Mouse (Mus musculus) heart, postnatal 36 days (tissue): ENCODE measurements around the gene Gata2. TPM values are rescaled to one million over a fixed set of nuclear protein-coding genes. Genes with fewer than 3 reads are reported as not detected.
"Not testable (repeated sequence)": the region's sequence is repeated elsewhere in the genome, so short reads cannot be mapped to it uniquely, and the experiment has no call there.

Source experiments
- DNase-seq, 2 experiments: peaks; one replicate each; pipeline ENCODE4 v3.0.0; 2021 to 2022
- intact Hi-C: fragments of 180-260 bp; cut with DNase I; formaldehyde crosslinking; loops from one replicate; pipeline ENCODE4 v1.15.1; 2025
- total RNA-seq, 2 experiments: library from RNA; stranded (reverse); gene quantifications; 2 replicates each; pipeline ENCODE4 v1.2.3; 2021

Gene Gata2
- 10 to 100 TPM; 17.3 to 20.1 TPM for total RNA-seq

DNA sequence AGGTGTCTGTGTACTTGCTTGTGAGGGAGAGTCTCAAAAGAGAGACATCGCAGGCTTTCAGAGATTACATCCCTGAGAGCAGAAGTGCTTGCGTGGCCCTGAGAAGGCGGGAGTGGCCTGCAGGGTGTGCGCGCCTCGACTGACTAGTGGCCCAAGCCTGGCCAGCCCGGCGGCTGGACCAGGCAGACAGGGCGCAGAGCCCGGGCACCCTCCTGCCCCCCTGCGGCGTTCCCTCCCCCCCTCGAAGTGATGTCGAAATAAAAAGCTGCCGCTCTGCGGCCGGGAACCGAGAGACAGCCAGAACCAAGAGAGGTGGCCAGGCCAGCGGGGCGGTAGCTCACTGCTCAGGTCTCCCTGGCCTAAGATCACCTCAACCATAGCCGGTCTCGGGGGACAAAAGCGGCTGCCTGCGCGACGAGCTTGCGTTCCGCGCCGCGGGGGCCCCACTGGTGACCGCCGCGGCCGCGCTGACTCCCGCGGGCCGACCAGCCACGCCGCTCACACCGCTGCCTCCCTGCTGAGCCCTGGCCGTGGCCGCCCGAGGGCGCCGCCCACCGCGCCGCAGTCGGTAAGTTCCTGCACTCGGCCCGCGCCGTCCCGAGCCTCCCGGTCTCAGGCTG, at the start of gene Gata2:
TSS of gene Gata2 (plus strand) at position 459 of the 620 bp plus-strand sequence.
- DNase-seq: peak in 1 of 2 experiments; percentile 59
- intact Hi-C loops: loop anchor here (5.0 kb wide), 3 partner anchors 56 to 294 kb away; no protein-coding TSS in a partner anchor

DNA sequence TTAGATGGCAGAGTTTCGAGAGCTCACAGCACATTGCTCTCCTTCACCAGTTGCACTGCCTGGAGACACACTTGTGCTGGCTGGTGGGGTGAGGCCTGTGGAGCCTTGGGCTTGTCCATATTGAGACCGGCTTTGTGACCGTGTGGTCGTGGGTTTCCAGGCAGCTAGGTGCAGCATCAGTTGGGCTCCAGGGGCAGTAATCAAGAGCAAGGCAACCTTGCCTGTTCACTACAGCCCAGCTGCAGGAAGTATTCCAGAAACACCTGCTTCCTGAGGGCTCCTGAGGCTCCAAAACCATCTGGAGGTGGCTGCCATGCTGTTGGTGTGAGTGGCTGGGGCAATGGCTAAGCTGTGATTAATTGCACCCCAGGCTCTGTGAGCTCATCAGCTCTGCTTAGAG, 47.9 kb upstream of the Gata2 start:
- no peak for DNase-seq
- intact Hi-C loops: loop anchor here (5.0 kb wide), 1 partner anchor 52 kb away; no protein-coding TSS in a partner anchor

DNA sequence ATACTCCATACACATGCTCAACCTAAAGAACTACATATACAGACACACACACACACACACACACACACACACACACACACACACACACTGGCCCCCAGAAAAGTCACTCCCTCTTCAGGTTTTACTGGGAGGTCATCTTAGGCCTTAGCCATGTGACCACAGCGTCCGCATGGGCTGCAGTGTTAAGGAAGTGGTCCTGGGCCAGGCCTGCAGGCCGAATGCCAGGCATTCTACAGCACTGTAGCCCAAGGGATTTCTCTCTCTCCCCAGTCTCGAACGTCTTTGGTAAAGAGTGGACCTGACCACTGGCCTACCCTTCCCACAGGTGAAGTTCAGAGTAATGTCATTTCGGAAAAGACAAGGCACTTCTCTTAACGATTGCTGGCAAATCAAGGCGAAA, 47.1 kb upstream of the Gata2 start:
- intact Hi-C loops: loop anchor here (5.0 kb wide), 1 partner anchor 51 kb away; no protein-coding TSS in a partner anchor
- no peak for DNase-seq

DNA sequence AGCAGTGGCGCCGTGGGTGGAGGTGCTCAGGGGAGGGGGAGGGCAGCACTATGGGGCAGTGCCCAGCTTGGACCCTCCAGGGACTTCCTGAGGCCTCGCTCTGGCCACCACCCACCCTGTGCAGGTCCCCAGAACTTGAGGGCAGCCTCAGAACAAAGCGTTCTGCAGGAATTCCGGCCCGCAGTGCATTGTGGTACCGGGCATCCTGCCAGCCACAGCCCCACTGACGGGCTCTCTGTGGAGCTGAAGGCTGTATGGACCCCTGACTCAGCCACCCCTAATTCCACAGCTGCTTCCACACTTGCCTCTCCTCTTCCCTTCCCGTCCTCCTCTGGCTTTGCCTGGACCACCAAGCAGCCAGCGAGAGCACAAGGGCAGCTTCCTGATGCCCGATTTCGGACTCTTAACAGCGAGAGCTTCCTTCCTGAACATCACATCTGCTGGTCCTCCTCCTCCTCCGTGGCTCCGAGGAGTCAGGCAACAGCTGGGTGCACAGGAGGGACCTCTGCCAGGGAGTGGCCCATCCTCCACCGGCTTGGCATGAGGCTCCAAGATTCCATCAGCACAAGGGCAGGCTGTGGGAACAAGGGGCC, 46.2 kb upstream of the Gata2 start:
- peak; percentile 69 to 72 for DNase-seq
- intact Hi-C loops: loop anchor here (5.0 kb wide), 1 partner anchor 50 kb away; no protein-coding TSS in a partner anchor

DNA sequence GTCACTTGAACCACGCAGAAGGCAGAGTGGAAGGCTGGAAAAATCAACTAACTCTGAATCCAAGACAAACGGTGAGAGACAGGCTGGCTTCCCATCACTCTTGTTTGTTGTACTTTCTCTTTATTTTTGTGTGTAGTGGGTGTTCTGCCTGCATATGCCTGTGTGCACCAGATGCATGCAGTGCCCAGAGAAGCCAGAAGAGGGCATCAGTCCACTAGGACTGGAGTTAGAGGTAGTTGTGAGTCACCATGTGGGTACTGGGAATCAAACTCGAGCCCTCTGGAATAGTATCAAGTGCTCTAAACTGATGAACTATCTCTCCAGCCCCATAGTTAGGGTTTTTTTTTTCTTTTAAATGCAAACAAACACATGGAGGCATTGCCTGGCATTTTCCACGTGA, 42.4 kb upstream of the Gata2 start:
- DNase-seq: no peak
- intact Hi-C loops: no loop called here

DNA sequence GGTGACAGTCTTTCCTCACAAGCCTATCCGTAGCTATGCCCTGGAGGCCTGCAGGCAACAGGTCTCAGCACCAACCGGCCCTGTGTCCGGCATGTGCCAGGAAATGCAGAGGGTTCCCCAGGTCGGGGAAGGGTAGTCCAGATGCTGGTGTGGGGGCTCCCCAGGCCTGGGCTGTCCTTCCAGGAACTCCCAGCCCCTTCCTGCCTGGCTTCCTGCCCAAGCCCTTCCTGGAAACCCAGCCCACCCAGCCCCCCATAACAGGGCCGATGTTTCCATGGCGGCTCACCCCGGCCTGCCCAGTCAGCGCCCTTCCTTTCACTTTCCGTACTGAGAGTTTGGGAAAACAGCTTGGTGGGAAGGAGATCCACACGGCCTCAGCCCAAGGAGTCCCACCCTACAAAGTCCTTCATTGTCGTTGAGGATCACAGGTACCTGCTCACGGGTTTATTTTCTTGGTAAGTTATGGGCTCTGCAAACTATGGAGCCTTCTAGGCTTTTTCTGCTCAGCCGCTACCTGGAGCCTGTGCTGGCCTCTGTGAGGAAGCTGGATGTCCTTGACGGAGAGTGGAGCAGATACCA, 41.5 kb upstream of the Gata2 start:
- intact Hi-C loops: loop anchor here (2.0 kb wide), 1 partner anchor 17 kb away; no protein-coding TSS in a partner anchor
- DNase-seq: peak; percentile 67 to 68

DNA sequence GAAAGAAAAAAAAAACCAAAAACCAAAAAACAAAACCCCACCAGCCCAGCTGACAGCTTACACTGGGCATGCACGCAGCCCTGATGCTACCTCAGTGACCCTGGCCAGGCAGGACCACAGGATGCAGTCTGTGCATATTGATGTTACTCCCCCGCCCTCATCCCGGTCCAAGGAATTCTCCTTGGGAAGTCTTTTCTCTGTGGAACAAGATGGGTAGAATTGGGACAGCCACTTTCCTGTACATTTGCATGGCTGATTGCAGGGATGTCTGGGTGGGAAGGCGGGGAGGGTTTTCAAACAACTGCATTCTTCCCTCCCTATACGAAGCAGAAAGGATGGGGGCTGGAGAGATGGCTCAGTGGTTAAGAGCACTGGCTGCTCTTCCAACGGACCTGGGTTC, 40.7 kb upstream of the Gata2 start:
- no peak for DNase-seq
- intact Hi-C loops: loop anchor here (2.0 kb wide), 1 partner anchor 18 kb away; no protein-coding TSS in a partner anchor

DNA sequence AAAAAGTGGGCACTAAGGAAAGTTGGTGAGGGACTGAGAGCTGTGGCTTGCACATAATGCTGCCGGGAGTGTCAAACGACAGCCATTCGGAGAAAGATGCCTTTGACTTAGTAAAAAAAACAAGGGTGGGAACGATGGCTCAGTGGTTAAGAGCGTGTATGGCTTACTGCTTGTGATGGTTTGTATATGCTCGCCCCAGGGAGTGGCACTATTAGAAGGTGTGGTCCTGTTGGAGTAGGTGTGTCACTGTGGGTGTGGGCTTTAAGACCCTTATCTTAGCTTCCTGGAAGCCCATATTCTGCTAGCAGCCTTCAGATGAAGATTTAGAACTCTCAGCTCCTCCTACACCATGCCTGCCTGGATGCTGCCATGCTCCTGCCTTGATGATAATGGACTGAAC, 38.1 kb upstream of the Gata2 start:
- DNase-seq, intact Hi-C loops: not testable (repeated sequence)

DNA sequence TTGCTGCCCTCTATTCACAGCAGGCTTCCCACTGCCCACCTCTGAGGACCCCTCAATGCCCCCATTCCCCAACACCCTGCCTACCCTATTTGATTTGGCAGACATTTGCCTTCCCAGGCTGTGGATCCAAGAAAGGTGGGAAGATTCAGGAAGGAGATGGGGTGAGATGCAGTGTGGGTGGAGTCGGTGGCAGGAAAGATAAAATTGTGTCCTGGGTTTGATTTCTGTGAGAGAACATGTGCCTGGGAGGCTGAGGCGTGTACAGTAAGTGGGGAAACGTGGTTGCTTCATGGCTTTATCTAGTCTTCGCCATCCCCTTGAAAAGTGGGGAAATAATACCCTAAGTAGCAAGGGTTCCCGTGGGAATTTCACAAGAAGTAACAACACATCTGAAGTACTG, 34.9 kb upstream of the Gata2 start:
- no peak for DNase-seq
- intact Hi-C loops: no loop called here

DNA sequence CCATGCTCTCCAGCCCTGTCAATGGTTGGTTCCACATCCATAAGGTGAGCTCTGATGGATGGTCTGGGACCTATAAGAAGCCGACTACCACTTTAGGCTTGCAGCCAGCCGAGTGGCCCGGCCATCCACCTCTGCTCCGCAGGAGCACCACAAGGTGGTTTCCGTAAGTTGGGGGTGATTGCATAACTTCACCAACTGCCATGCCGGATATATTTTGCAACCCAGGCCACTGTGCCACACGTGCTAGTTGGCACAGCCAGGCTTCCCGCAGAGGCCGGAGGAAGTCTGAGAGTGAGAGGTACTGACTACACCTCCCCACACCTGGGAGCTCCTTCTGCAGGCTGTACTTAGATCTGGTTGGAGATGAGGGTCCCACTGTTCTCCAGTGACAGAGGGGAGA, 27.6 kb upstream of the Gata2 start:
- DNase-seq: no peak
- intact Hi-C loops: no loop called here

DNA sequence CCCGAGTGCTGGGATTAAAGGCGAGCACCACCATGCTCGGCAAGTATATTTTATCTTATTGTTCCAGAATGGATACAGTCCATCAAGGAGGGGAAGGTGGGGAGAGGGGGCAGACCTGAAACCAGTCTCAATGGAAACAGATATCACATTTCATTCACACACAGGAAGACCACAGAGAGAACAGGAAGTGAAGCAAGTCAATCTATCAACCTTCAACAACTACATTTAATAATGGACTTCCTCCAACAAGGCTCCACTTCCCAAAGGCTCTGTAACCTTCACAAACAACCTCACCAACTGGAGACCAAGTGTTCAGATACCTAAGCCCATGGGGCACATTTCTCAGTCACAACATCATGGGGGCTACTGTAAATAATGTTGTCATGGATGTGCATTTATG, 19.5 kb upstream of the Gata2 start:
- DNase-seq: no peak
- intact Hi-C loops: no loop called here

DNA sequence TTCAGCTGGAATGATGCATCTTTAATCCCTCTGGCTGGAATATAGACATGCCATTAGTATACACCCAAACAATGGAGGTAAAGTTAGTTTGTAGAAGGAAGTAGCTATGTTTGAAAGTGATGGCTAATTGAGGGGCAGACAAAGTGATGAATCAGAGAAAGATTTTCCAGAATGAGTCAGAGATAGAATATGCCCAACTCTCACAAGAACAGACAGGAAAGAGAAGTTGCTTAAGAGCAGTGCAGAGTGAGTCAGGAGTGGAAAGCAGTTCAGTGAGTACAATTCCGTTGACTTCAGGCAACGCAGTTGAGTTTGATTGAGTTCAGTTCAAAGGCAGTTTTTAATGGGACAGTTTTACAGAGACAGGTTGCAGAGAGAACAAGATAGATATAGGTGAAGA, 19.0 kb upstream of the Gata2 start:
- intact Hi-C loops: no loop called here
- DNase-seq: no peak

DNA sequence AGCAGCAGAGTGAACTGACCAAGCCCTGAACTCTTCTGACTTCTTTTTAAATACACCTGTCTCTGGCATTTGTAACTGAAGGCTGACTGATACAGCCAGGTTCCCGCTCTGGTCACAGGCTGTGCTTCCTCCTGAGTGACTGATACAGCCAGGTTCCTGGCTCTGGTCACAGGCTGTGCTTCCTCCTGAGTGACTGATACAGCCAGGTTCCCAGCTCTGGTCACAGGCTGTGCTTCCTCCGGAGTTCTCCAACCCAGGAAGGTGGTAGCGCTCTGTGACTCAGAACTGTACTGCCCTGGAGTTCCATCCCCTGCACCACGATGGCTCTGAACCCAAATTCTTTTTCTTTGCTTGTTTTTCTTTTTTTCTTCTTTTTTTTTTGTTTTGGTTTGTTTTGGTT, 9.0 kb upstream of the Gata2 start:
- intact Hi-C loops: no loop called here
- DNase-seq: no peak

DNA sequence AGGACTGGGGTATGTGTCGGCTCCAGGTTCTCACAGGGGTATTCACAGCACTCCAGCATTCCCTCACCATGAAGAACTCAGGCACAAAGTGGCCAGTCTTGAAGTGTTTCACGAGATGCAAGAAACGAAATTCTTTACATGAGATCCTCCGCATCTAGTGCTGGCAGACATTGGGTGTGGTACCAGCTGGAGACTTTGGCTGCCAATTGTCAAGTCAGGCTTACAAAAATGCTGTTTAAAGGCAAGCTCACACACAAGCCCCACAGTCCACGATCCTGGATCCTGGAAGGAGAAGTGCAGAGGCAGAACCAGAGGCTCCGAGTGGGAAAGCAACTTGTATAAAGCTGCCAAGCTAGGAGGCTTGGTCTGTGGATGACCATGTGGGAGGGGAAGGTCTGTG, 5.5 kb upstream of the Gata2 start:
- intact Hi-C loops: loop anchor here (2.0 kb wide), 1 partner anchor 313 kb away; no protein-coding TSS in a partner anchor
- DNase-seq: no peak

DNA sequence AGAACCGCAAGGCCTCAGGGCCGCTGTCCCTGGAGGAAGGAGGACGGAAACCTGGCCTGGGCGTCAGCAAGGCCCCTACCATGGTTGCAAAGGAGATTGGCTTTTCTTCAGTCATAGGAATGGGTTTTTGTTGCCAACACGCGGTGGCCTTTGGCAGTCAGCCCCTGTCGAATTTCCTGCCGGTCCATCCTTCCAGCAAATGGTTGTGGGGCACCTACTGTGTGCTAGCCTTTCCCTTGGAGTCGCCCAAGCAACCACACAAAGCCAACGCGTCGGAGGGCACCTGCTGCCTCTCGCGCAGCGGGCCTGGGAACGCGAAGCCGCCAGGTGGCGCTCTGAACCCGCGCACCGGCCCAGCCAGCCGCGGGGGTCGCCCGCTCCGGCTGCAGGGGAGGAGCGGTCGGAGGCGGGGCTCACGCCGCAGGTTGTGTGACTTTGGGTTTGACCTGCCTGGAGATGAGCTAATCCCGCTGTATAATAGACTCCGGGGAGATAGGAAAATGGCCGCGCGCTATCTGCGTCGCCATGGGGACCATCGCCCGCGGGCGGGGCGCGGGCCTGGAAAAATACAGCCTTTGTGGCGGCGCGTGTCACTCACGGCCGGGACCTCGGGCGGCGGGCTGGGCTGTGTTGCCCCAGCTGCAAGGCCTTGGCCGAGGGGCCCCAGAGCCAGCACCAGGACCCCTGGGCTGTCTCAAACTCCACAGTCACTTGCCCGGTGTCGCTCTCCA, 4.2 kb upstream of the Gata2 start:
- DNase-seq: peak; percentile 86
- intact Hi-C loops: loop anchor here (1.0 to 5.0 kb wide), 7 partner anchors 52 to 311 kb away; no protein-coding TSS in a partner anchor

DNA sequence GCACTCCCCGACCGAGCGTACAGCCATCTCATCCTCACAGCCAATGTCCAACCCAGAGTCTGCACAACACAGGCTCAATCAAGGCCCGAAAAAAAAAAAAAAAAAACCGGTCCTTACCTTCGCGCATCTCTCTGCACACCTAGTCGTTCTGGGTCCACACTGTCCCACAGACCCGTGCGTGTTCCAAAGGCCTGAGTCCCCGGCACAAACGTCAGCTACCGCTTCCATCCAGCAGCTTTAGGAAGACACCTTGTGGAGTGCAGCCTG, 3.7 kb upstream of the Gata2 start:
- intact Hi-C loops: loop anchor here (5.0 kb wide), 3 partner anchors 53 to 297 kb away; no protein-coding TSS in a partner anchor

DNA sequence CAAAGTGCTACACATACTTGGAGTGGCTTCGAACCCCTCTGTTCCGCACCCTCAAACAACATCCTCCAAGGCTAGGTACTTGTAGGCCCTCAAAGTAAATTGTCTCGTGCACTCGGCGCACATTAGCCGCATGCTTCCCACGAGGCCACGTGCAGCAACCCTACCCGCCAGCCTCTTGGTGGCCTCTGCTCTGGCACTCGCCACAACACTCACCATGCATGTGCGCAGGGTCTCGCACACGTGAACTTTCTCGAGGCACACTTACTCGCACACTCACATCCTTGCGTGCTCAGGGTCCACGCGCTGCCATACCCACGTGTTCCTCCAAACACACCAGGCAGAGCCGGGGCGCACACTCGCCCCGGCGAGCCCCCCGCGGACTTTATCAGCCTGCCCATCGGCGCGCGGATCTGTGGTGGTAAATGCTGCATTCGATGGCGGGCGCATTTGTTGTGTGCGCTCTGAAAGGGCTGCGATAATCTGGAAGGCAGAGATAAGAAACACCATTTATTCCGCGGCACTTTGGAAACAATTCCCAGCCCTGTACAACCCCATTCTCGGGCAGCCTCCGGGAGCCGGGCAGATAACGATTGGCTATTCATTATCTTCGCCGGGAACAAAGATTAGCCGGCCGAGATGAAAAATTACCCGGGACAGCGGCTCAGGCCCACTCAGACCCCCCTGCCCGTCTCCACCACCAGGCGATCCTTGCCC, 3.2 kb upstream of the Gata2 start:
- intact Hi-C loops: loop anchor here (5.0 kb wide), 3 partner anchors 53 to 297 kb away; no protein-coding TSS in a partner anchor
- DNase-seq: peak in 1 of 2 experiments; percentile 10

More for the DNA sequence above, 3.7 kb upstream of the Gata2 start:
- no peak for DNase-seq

DNA sequence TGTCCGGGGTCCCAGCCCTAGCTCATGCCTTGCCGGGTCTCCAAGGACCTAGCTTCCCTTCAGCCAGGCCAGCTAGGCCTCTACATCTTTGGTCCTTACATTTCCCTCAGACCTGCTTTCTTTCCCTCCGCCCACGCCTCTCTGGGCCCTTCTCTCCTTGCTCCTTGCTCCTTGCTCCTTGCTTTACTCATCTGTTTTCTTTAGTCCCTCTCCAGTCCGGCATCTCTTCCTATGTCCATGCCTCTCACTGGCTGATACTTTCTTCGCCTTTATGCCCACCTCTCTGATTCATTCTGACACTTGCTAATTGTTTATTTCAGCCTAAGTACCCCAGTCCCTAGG, 2.7 kb upstream of the Gata2 start:
- no peak for DNase-seq
- intact Hi-C loops: loop anchor here (5.0 kb wide), 3 partner anchors 54 to 296 kb away; no protein-coding TSS in a partner anchor

DNA sequence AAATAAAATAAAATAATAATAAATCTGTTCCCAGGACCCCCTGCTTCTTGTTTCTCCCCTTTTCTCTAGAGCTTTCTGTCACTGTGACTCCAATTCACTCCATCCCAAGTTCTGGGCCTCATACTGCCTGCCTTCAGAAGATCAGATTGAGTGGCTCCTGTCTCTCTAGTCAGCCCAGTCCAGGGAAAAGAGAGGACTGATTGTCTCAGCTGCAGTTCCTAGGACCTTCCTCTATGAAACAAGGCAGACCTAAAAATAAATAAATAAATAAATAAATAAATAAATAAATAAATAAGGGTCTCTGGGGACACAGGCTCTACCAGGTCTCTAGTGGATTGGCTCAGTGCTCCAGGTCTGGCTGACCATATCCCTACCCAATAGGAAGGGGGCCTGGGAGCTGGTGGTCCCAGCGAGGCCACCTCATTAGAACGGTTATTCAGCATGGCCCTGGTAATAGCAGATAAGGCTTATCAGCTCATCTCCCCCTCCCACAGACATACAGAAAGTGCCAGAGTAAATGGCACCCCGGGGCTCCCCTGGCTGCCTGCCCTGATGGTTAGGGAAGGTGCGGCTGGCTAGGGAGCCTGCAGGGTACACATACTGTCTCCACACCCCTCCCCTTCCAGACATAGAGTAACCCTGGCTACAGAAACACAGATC, 2.1 kb upstream of the Gata2 start:
- DNase-seq: no peak
- intact Hi-C loops: loop anchor here (5.0 kb wide), 3 partner anchors 54 to 296 kb away; no protein-coding TSS in a partner anchor

DNA sequence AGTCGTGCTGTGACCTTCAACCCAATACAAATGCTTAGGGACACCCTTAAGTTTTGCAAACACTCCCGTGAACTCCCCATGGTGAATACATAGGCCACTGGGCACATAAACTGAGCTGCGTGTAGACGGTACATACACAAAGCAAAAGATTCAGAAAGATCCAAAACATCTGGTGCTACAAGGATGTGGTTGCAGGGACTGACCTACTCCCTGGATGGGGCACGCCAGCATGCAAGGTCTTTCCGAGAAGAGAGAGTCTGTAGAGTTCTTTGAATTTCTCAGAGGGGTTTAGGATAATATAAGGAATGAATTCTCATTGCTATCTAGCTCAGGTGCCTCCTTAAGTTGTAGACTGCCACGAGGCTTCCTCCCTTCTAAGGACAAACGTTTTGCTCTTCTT, 935 bp upstream of the Gata2 start:
- intact Hi-C loops: loop anchor here (5.0 kb wide), 3 partner anchors 55 to 295 kb away; no protein-coding TSS in a partner anchor

More for the DNA sequence above, 935 bp upstream of the Gata2 start:
- no peak for DNase-seq
